Mouse (Mus musculus): ENCODE data around the gene Nav2. TPM values are rescaled to one million over a fixed set of nuclear protein-coding genes. Genes with fewer than 3 reads are reported as not detected.

Gene Nav2
- polyA plus RNA-seq, 1 experiment from 2014 or later, result 2.2 TPM

GRCm38 (mm10) chr7:49452274-49452673 lies 543.8 kb downstream of the Nav2 start:
- Histone ChIP-seq H3K27ac (replicated peaks) (no peak overlapping the region), H3K9me3 (replicated peaks) (no peaks in the 10 kb centered on the region), H3K27me3 (no peaks in the 10 kb centered on the region), H3K9ac (no peak overlapping the region), H3K36me3 (replicated peaks) (no peaks in the 10 kb centered on the region), H3K4me3 (replicated peaks) (no peak overlapping the region), H3K4me1 (replicated peaks) (peaks cover 10% of the 10 kb centered on the region), H3K4me2 (no peak overlapping the region)
- WGBS (ENCODE audit: insufficient replicate concordance), result 69% methylated on average over 11 of the region's 11 CpGs
- ATAC-seq (ENCODE audit: insufficient read depth), result no peak

- H3K4me3 ChIP-seq (replicated peaks), result no peak overlapping the region
- peaks cover 10% of the 10 kb centered on the region for H3K4me1 ChIP-seq (replicated peaks)
- WGBS (ENCODE audit: insufficient replicate concordance), result 29% methylated on average over 5 of the region's 5 CpGs
- no peak overlapping the region for H3K4me2 ChIP-seq
- H3K9ac ChIP-seq, result no peak overlapping the region
- H3K27me3 ChIP-seq, result no peaks in the 10 kb centered on the region
- no peaks in the 10 kb centered on the region for H3K9me3 ChIP-seq (replicated peaks)
- ATAC-seq (ENCODE audit: insufficient read depth), result no peak
- H3K27ac ChIP-seq (replicated peaks), result no peak overlapping the region
- no peaks in the 10 kb centered on the region for H3K36me3 ChIP-seq (replicated peaks)
Observed at GRCm38 (mm10) chr7:49454601-49455000, 546.1 kb downstream of the Nav2 start.

GRCm38 (mm10) chr7:49456148-49456547 lies 547.6 kb downstream of the Nav2 start:
- H3K27me3 ChIP-seq, result no peaks in the 10 kb centered on the region
- H3K9ac ChIP-seq, result no peak overlapping the region
- peaks cover 4% of the 10 kb centered on the region for H3K4me1 ChIP-seq (replicated peaks)
- no peaks in the 10 kb centered on the region for H3K36me3 ChIP-seq (replicated peaks)
- no peak overlapping the region for H3K4me2 ChIP-seq
- no peaks in the 10 kb centered on the region for H3K9me3 ChIP-seq (replicated peaks)
- no peak overlapping the region for H3K4me3 ChIP-seq (replicated peaks)
- ATAC-seq (ENCODE audit: insufficient read depth), result no peak
- H3K27ac ChIP-seq (replicated peaks), result no peak overlapping the region
- 47% methylated on average over 2 of the region's 2 CpGs for WGBS (ENCODE audit: insufficient replicate concordance)

DNA sequence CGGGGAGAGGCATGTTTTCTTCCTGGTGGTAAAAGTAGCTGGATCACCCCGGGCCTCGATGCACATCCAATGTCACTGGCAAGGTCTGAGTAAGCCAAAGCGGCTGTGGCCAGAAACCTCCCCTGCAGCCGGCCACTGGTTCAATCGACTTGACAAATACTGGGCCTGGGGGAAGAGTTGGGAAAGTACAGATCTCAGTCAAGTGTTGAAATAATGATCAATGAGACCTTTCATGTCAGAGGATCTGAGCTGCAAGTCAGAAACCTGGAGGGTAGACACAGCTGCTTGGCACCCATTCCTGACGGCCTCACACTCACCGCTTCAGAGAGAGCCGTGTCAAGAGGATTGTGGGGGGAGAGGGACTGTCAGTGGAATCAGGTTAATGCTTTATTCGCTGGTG lies 548.9 kb downstream of the Nav2 start:
- H3K9me3 ChIP-seq (replicated peaks), result no peaks in the 10 kb centered on the region
- H3K4me1 ChIP-seq (replicated peaks), result peaks cover under 1% of the 10 kb centered on the region
- H3K36me3 ChIP-seq (replicated peaks), result no peaks in the 10 kb centered on the region
- H3K9ac ChIP-seq, result no peak overlapping the region
- no peaks in the 10 kb centered on the region for H3K27me3 ChIP-seq
- peak overlapping the region; percentile 45; the same call in 1 of the 2 replicates for H3K27ac ChIP-seq (replicated peaks)
- H3K4me2 ChIP-seq, result peak overlapping the region; percentile 13; the same call in 1 of the 2 replicates
- H3K4me3 ChIP-seq (replicated peaks), result no peak overlapping the region
- ATAC-seq (ENCODE audit: insufficient read depth), result peak; percentile 65
- WGBS (ENCODE audit: insufficient replicate concordance), result 57% methylated on average over 10 of the region's 10 CpGs

DNA sequence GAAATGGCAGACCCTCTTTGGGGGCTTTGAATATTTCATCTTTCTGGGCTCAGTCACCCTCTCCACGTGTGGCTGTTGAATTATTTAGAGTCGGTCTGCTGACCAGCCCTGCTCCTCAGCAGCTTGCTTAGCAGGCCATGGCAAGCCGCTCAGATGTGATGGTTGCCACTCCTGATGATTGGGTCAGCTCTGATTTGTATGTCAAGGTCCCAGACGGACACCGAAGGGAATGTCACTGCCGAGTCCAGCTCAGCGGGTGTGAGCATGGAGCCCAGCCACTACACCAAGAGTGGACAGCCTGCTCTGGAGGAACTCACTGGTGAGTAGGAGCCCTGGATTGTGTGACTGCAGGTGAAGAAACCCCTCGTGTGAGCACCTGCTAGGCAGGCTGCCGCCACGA lies 549.4 kb downstream of the Nav2 start:
- peak overlapping the region; percentile 45; the same call in 1 of the 2 replicates for H3K27ac ChIP-seq (replicated peaks)
- no peak overlapping the region for H3K4me3 ChIP-seq (replicated peaks)
- H3K9me3 ChIP-seq (replicated peaks), result no peaks in the 10 kb centered on the region
- H3K9ac ChIP-seq, result no peak overlapping the region
- no peaks in the 10 kb centered on the region for H3K36me3 ChIP-seq (replicated peaks)
- 64% methylated on average over 10 of the region's 10 CpGs for WGBS (ENCODE audit: insufficient replicate concordance)
- peak overlapping the region; percentile 13 for H3K4me2 ChIP-seq
- no peaks in the 10 kb centered on the region; the same call in 1 of the 2 replicates for H3K4me1 ChIP-seq (replicated peaks)
- no peak for ATAC-seq (ENCODE audit: insufficient read depth)
- no peaks in the 10 kb centered on the region for H3K27me3 ChIP-seq

DNA sequence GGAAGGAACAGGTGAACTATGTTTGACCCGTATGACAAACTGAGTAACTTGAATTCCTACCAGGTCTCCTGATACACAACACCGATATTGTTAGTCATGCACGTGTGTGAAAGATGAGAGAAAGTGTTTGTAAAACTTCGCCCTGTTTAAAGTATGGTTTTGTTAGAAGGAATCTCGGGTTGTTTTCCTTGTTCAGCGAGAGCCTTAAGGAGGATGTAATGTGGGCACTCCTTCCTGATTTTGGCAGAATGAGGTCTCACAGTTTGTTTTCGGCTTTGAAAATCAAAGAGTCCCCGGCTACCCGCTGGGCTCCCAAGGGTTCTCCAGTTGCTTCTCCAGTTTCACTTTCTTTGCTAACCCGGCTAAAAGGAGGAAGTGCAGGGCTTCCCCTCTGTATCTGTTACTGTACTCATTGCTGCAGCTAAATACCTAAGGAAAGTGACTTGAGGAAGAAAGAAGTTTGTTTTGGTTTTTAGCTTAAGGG lies 553.9 kb downstream of the Nav2 start:
- H3K9ac ChIP-seq, result no peak overlapping the region
- H3K27me3 ChIP-seq, result no peaks in the 10 kb centered on the region
- H3K4me2 ChIP-seq, result peak overlapping the region; percentile 23
- no peak overlapping the region for H3K27ac ChIP-seq (replicated peaks)
- no peaks in the 10 kb centered on the region; the same call in 1 of the 2 replicates for H3K4me1 ChIP-seq (replicated peaks)
- H3K36me3 ChIP-seq (replicated peaks), result peaks cover 3% of the 10 kb centered on the region; the same call in 1 of the 2 replicates
- no peak for ATAC-seq (ENCODE audit: insufficient read depth)
- no peaks in the 10 kb centered on the region for H3K9me3 ChIP-seq (replicated peaks)
- WGBS (ENCODE audit: insufficient replicate concordance), result 9% methylated on average over 10 of the region's 10 CpGs
- H3K4me3 ChIP-seq (replicated peaks), result peak overlapping the region; percentile 9

- H3K4me2 ChIP-seq, result no peak overlapping the region
- H3K4me3 ChIP-seq (replicated peaks), result no peak overlapping the region
- H3K9ac ChIP-seq, result no peak overlapping the region
- no peaks in the 10 kb centered on the region for H3K9me3 ChIP-seq (replicated peaks)
- H3K36me3 ChIP-seq (replicated peaks), result peaks cover 3% of the 10 kb centered on the region; the same call in 1 of the 2 replicates
- ATAC-seq (ENCODE audit: insufficient read depth), result peak; percentile 53; the same call in 1 of the 2 replicates
- no peaks in the 10 kb centered on the region for H3K27me3 ChIP-seq
- WGBS (ENCODE audit: insufficient replicate concordance), result 15% methylated on average over 10 of the region's 10 CpGs
- no peak overlapping the region for H3K27ac ChIP-seq (replicated peaks)
- peaks cover 3% of the 10 kb centered on the region; the same call in 1 of the 2 replicates for H3K4me1 ChIP-seq (replicated peaks)
Observed at GRCm38 (mm10) chr7:49467861-49468260, 559.3 kb downstream of the Nav2 start.

- H3K9ac ChIP-seq, result no peak overlapping the region
- no peaks in the 10 kb centered on the region for H3K27me3 ChIP-seq
- peaks cover 3% of the 10 kb centered on the region; the same call in 1 of the 2 replicates for H3K36me3 ChIP-seq (replicated peaks)
- no peaks in the 10 kb centered on the region for H3K9me3 ChIP-seq (replicated peaks)
- peaks cover 3% of the 10 kb centered on the region; the same call in 1 of the 2 replicates for H3K4me1 ChIP-seq (replicated peaks)
- H3K27ac ChIP-seq (replicated peaks), result no peak overlapping the region
- ATAC-seq (ENCODE audit: insufficient read depth), result no peak
- H3K4me2 ChIP-seq, result no peak overlapping the region
- no peak overlapping the region for H3K4me3 ChIP-seq (replicated peaks)
- WGBS (ENCODE audit: insufficient replicate concordance), result 53% methylated on average over 8 of the region's 8 CpGs
Observed at GRCm38 (mm10) chr7:49468492-49469205, 560.1 kb downstream of the Nav2 start.

DNA sequence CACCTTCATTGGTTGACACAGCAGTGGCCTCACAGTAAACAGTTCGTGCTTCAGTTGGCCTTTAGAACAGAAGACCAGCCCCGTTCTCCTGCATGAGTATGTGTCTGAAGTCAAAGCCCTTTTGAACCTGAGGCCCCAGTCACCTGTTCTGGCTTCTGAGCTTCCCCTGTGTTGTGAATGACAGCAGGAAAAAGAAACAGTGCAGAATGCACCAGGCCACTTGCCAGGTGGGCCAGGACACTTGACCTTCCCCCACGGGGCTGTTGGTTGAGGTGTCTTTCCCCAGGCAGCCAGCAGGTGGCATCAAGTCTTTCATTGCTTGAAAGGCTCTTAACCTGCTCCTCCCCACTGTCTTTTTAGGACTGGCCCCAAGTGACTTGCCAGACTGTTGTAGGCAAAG lies 562.8 kb downstream of the Nav2 start:
- H3K9me3 ChIP-seq (replicated peaks), result no peaks in the 10 kb centered on the region
- peak; percentile 35; the same call in 1 of the 2 replicates for ATAC-seq (ENCODE audit: insufficient read depth)
- H3K36me3 ChIP-seq (replicated peaks), result 0 out of 2 replicates have a peak, but pooled peaks cover 3% of the 10 kb centered on the region
- H3K27me3 ChIP-seq, result no peaks in the 10 kb centered on the region
- H3K27ac ChIP-seq (replicated peaks), result no peak overlapping the region
- no peak overlapping the region for H3K9ac ChIP-seq
- WGBS (ENCODE audit: insufficient replicate concordance), result 34% methylated on average over 3 of the region's 3 CpGs
- no peak overlapping the region for H3K4me3 ChIP-seq (replicated peaks)
- H3K4me1 ChIP-seq (replicated peaks), result peaks cover 14% of the 10 kb centered on the region; the same call in 1 of the 2 replicates
- no peak overlapping the region for H3K4me2 ChIP-seq

DNA sequence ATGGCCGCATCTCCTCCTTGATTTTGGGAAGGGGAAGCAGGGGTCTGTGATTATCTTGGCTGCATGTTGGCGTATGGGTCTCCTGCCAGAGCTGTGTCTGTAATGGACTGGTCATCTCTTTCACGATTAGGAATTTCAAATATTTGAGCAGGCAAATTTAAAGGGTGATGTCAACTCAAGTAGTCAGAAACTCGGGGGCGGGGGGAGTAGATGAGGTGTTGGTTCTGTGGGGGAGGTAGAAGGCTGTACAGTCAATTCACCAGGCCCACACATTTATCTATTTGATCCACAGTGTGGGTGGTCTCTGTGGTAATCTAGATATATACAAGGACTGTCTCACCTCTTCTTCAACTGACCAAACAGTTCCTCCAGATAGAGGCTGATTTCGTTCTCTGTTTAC lies 566.8 kb downstream of the Nav2 start:
- H3K9me3 ChIP-seq (replicated peaks), result no peaks in the 10 kb centered on the region
- ATAC-seq (ENCODE audit: insufficient read depth), result no peak
- H3K4me1 ChIP-seq (replicated peaks), result peaks cover 22% of the 10 kb centered on the region
- no peak overlapping the region for H3K4me2 ChIP-seq
- no peaks in the 10 kb centered on the region for H3K27me3 ChIP-seq
- no peak overlapping the region for H3K9ac ChIP-seq
- H3K27ac ChIP-seq (replicated peaks), result no peak overlapping the region
- H3K4me3 ChIP-seq (replicated peaks), result no peak overlapping the region
- WGBS (ENCODE audit: insufficient replicate concordance), result 45% methylated on average over 6 of the region's 6 CpGs
- H3K36me3 ChIP-seq (replicated peaks), result no peaks in the 10 kb centered on the region

DNA sequence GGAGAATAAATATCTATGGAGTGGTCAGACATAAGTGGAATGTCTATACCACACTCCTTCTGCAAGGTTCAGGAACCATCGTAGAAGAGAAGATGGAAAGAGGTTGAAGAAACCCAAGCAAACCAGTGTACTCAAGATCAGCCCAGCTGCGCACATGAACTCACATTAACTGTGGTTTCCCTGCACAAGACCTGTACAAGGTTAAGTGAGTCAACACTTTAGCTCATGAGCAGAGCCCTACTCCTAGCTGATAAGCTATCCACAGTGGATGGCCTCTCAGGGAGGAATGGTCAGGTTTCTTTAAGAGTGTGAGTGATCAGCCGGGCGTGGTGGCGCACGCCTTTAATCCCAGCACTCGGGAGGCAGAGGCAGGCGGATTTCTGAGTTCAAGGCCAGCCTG lies 567.6 kb downstream of the Nav2 start:
- no peaks in the 10 kb centered on the region for H3K27me3 ChIP-seq
- H3K27ac ChIP-seq (replicated peaks), result no peak overlapping the region
- no peak overlapping the region for H3K4me2 ChIP-seq
- 73% methylated on average over 8 of the region's 8 CpGs for WGBS (ENCODE audit: insufficient replicate concordance)
- no peak overlapping the region for H3K9ac ChIP-seq
- ATAC-seq (ENCODE audit: insufficient read depth), result no peak
- peaks cover 19% of the 10 kb centered on the region for H3K4me1 ChIP-seq (replicated peaks)
- H3K9me3 ChIP-seq (replicated peaks), result no peaks in the 10 kb centered on the region
- no peaks in the 10 kb centered on the region for H3K36me3 ChIP-seq (replicated peaks)
- no peak overlapping the region for H3K4me3 ChIP-seq (replicated peaks)
